Mouse (Mus musculus): ENCODE measurements around the gene Zfp956. TPM values are rescaled to one million over a fixed set of nuclear protein-coding genes. Genes with fewer than 3 reads are reported as not detected.

Zfp956 gene
- polyA plus RNA-seq, 1 experiment, result 6.7 TPM

DNA sequence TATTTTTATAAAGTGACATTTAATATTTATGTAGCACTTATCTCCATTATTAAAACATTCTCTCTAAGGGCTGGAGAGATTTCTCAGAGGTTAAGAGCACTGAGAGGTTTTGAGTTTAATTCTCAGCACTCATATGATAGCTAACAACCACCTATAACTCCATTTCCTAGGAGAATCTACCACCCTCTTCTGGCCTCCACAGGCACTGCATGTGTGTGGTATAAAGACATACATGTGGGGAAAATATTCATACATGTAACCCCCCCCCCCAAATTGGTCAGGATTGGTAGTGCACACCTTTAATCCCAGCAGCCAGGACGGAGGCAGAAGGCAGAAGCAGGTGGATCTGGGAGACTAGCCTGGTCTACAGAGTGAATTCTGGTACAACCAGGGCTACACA lies 21.4 kb downstream of the Zfp956 start:
- Histone ChIP-seq H3K36me3 (ENCODE audit: control insufficient read depth, insufficient read depth, low read length) (no peaks in the 10 kb centered on the region), H3K27me3 (replicated peaks; ENCODE audit: control insufficient read depth, insufficient read depth, low read length) (no peaks in the 10 kb centered on the region), H3K4me3 (ENCODE audit: insufficient read depth, low read depth, low read length) (no peak overlapping the region), H3K27ac (ENCODE audit: insufficient read depth, low read depth, low read length) (no peak overlapping the region), H3K4me1 (ENCODE audit: control insufficient read depth, insufficient read depth, low read length) (no peaks in the 10 kb centered on the region)
- no peak for DNase-seq
- no peak for TF ChIP-seq CTCF (conservative IDR thresholded peaks at IDR 0.05; ENCODE audit: insufficient read depth, insufficient read length, low read depth, low read length)
- no peak for TF ChIP-seq POLR2A (IDR thresholded peaks at IDR 0.05; ENCODE audit: low read depth, low read length)
- WGBS, result 87% methylated on average over 1 of the region's 1 CpGs

DNA sequence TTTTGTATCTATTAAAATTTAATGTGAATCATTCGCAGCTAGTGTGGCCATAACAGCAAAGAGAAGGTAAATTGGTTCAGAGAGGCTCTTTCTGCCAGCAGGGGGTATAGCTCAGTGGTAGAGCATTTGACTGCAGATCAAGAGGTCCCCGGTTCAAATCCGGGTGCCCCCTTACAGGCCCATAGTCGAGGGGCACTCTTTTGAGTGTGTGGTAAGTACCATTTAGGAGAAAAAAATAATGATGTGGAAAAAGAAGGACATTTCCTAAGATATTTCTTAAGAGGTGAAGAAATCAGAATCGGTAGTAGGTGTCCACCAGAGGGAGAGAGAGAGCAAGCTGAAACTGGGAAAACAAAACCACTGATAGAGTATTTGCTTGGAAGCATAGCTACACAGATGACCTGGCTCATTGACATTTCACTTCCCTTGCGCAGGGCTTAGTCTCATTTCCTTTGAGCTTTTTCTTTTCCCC lies 25.7 kb downstream of the Zfp956 start:
- no peaks in the 10 kb centered on the region for H3K4me1 ChIP-seq (ENCODE audit: control insufficient read depth, insufficient read depth, low read length)
- DNase-seq, result peak; percentile 93
- 8% methylated on average over 6 of the region's 6 CpGs for WGBS

DNA sequence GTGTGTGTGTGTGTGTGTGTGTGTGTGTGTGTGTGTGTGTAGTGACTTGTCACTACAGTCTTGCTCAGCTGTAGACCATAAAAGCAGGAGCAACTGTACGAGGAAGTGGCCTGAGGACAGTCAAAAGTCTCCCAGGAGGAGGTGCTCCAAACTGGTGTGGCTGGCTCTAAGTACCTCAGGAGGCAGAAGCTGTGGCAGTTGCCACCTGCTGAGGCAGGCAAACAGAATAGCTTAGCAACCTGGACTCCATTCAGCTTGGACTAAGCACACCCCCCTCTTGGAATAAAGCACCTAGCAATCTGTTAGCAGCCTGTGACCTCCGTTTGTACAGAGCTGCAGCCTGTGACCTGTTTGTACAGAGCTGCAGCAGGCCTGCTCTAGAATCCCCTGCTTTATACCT lies 30.7 kb downstream of the Zfp956 start:
- no peak for DNase-seq
- no peak for TF ChIP-seq CTCF (conservative IDR thresholded peaks at IDR 0.05; ENCODE audit: insufficient read depth, insufficient read length, low read depth, low read length)
- H3K4me1 ChIP-seq (ENCODE audit: control insufficient read depth, insufficient read depth, low read length), result no peaks in the 10 kb centered on the region
- H3K4me3 ChIP-seq (ENCODE audit: insufficient read depth, low read depth, low read length), result no peak overlapping the region
- 40% methylated on average over 2 of the region's 2 CpGs for WGBS
- no peaks in the 10 kb centered on the region for H3K27me3 ChIP-seq (replicated peaks; ENCODE audit: control insufficient read depth, insufficient read depth, low read length)
- H3K36me3 ChIP-seq (ENCODE audit: control insufficient read depth, insufficient read depth, low read length), result no peaks in the 10 kb centered on the region
- no peak overlapping the region for H3K27ac ChIP-seq (ENCODE audit: insufficient read depth, low read depth, low read length)

More for the DNA sequence above, 25.7 kb downstream of the Zfp956 start:
- Histone ChIP-seq H3K27ac (ENCODE audit: insufficient read depth, low read depth, low read length) (peak overlapping the region; percentile 56; the same call in 1 of the 2 replicates), H3K27me3 (replicated peaks; ENCODE audit: control insufficient read depth, insufficient read depth, low read length) (no peaks in the 10 kb centered on the region), H3K36me3 (ENCODE audit: control insufficient read depth, insufficient read depth, low read length) (no peaks in the 10 kb centered on the region), H3K4me3 (ENCODE audit: insufficient read depth, low read depth, low read length) (no peak overlapping the region)
- TF ChIP-seq POLR2A (IDR thresholded peaks at IDR 0.05; ENCODE audit: low read depth, low read length) (no peak), CTCF (conservative IDR thresholded peaks at IDR 0.05; ENCODE audit: insufficient read depth, insufficient read length, low read depth, low read length) (peak; percentile 19; the same call in 1 of the 2 replicates)

DNA sequence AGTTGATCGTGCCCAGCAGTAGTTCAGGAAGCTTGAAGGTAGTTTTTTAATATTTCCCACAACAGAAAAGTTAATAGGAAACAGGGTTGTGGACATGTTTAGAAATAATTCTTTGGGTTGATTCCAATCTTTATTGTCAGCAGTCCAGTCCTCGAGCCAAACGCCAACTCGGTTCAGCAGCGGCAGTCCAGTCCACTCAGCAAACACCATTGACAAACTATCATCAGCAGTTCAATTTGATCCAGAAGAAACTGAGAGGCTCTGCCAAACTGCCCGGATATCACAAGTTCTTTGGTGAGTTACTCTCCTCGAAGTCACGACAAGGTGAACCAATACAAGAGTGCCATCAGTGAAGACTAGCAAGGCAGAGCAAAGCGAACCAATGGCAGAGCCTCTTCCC lies 42.5 kb downstream of the Zfp956 start:
- Histone ChIP-seq H3K4me1 (ENCODE audit: control insufficient read depth, insufficient read depth, low read length) (peaks cover 6% of the 10 kb centered on the region; the same call in 1 of the 2 replicates), H3K4me3 (ENCODE audit: insufficient read depth, low read depth, low read length) (no peak overlapping the region), H3K36me3 (ENCODE audit: control insufficient read depth, insufficient read depth, low read length) (no peaks in the 10 kb centered on the region), H3K27me3 (replicated peaks; ENCODE audit: control insufficient read depth, insufficient read depth, low read length) (no peaks in the 10 kb centered on the region), H3K27ac (ENCODE audit: insufficient read depth, low read depth, low read length) (no peak overlapping the region)
- WGBS, result 70% methylated on average over 9 of the region's 9 CpGs
- DNase-seq, result peak; percentile 42
- TF ChIP-seq POLR2A (IDR thresholded peaks at IDR 0.05; ENCODE audit: low read depth, low read length) (no peak), CTCF (conservative IDR thresholded peaks at IDR 0.05; ENCODE audit: insufficient read depth, insufficient read length, low read depth, low read length) (no peak)

GRCm38 (mm10) chr6:48010727-48011126 lies 57.5 kb downstream of the Zfp956 start:
- no peaks in the 10 kb centered on the region for H3K36me3 ChIP-seq (ENCODE audit: control insufficient read depth, insufficient read depth, low read length)
- 35% methylated on average over 8 of the region's 8 CpGs for WGBS
- no peak for DNase-seq
- no peaks in the 10 kb centered on the region for H3K27me3 ChIP-seq (replicated peaks; ENCODE audit: control insufficient read depth, insufficient read depth, low read length)
- TF ChIP-seq POLR2A (IDR thresholded peaks at IDR 0.05; ENCODE audit: low read depth, low read length) (no peak), CTCF (conservative IDR thresholded peaks at IDR 0.05; ENCODE audit: insufficient read depth, insufficient read length, low read depth, low read length) (no peak)
- H3K4me1 ChIP-seq (ENCODE audit: control insufficient read depth, insufficient read depth, low read length), result no peaks in the 10 kb centered on the region
- no peak overlapping the region for H3K4me3 ChIP-seq (ENCODE audit: insufficient read depth, low read depth, low read length)
- no peak overlapping the region for H3K27ac ChIP-seq (ENCODE audit: insufficient read depth, low read depth, low read length)

Other genes starting within 250 kb of the Zfp956 start
- gene Pdia4, start 140.0 kb upstream of the Zfp956 start, polyA plus RNA-seq (2012; rRNA removed), result 38.9 and 44.0 TPM in 2 replicates
- 0.19 and 0.37 TPM in 2 replicates for gene Zfp786, start 122.5 kb upstream of the Zfp956 start, polyA plus RNA-seq (2012; rRNA removed)
- 7.2 and 9.0 TPM in 2 replicates for gene Zfp398, start 117.7 kb upstream of the Zfp956 start, polyA plus RNA-seq (2012; rRNA removed)
- 6.2 and 7.0 TPM in 2 replicates for gene Zfp282, start 76.2 kb upstream of the Zfp956 start, polyA plus RNA-seq (2012; rRNA removed)
- 8.1 and 8.5 TPM in 2 replicates for gene Zfp212, start 32.9 kb upstream of the Zfp956 start, polyA plus RNA-seq (2012; rRNA removed)
- 16.8 and 19.3 TPM in 2 replicates for gene Zfp777, start 95.5 kb downstream of the Zfp956 start, polyA plus RNA-seq (2012; rRNA removed)
- gene Zfp746, start 133.2 kb downstream of the Zfp956 start, polyA plus RNA-seq (2012; rRNA removed), result 14.8 and 17.4 TPM in 2 replicates